Mouse (Mus musculus) MEL (cell line): ENCODE results near the gene Cog3.

ENCODE experiments used
- CHD2 ChIP-seq: IDR thresholded peaks from 2 replicates; pipeline ENCODE4 v1.6.1; 2011; ENCODE audit warnings: low read length, improper control_type of control experiment
- CTCF ChIP-seq, 3 experiments: IDR thresholded peaks in 2 of 3; conservative IDR thresholded peaks in 1 of 3; 2 replicates each; pipeline ENCODE4 v1.5.1; 2011 to 2012; ENCODE audit warnings: low read length in 3 of 3, low read depth in 2 of 3, mild to moderate bottlenecking in 2 of 3, improper control_type of control experiment in 1 of 3, inconsistent platforms in 1 of 3, mixed read lengths in 1 of 3, moderate library complexity in 1 of 3; ENCODE audit not compliant: control insufficient read depth in 1 of 3, insufficient read depth in 1 of 3, poor library complexity in 1 of 3, severe bottlenecking in 1 of 3
- JUND ChIP-seq: IDR thresholded peaks from 2 replicates; pipeline ENCODE4 v1.6.1; 2011; ENCODE audit warnings: low read depth, mild to moderate bottlenecking, improper control_type of control experiment, low read length
- MAZ ChIP-seq: IDR thresholded peaks from 2 replicates; pipeline ENCODE4 v1.6.1; 2012; ENCODE audit warnings: low read depth, mild to moderate bottlenecking, inconsistent platforms, low read length, improper control_type of control experiment
- POLR2A ChIP-seq, 2 experiments: IDR thresholded peaks; 2 replicates each; pipeline ENCODE4 v1.6.1; 2011 to 2012; ENCODE audit warnings: low read length in 2 of 2, mild to moderate bottlenecking in 2 of 2, control low read depth in 1 of 2, improper control_type of control experiment in 1 of 2, low read depth in 1 of 2, moderate library complexity in 1 of 2; ENCODE audit not compliant: control insufficient read depth in 1 of 2, insufficient read depth in 1 of 2, poor library complexity in 1 of 2
- UBTF ChIP-seq: IDR thresholded peaks from 2 replicates; pipeline ENCODE4 v1.6.1; 2012; ENCODE audit warnings: low read depth, mild to moderate bottlenecking, inconsistent platforms, low read length, improper control_type of control experiment, moderate library complexity, borderline replicate concordance; ENCODE audit not compliant: insufficient read depth

GRCm38 (mm10) chr14:75720121-75720520 is 34.2 kb downstream of the Cog3 start:
- TF ChIP-seq CTCF (IDR thresholded peaks at IDR 0.05 in 2 of 3, conservative IDR thresholded peaks at IDR 0.05 in 1 of 3; ENCODE audit: control insufficient read depth in 1 of 3, insufficient read depth in 1 of 3, low read depth in 2 of 3, low read length in 3 of 3, poor library complexity in 1 of 3, severe bottlenecking in 1 of 3) (no peak), JUND (no peak), MAZ (no peak), CHD2 (no peak), UBTF (no peak), POLR2A (IDR thresholded peaks at IDR 0.05; ENCODE audit: control insufficient read depth in 1 of 2, insufficient read depth in 1 of 2, low read depth in 1 of 2, low read length in 2 of 2, poor library complexity in 1 of 2) (no peak)
